Comparison of ENCODE assay signal across 29 mouse cellular contexts in the genomic region with DNA sequence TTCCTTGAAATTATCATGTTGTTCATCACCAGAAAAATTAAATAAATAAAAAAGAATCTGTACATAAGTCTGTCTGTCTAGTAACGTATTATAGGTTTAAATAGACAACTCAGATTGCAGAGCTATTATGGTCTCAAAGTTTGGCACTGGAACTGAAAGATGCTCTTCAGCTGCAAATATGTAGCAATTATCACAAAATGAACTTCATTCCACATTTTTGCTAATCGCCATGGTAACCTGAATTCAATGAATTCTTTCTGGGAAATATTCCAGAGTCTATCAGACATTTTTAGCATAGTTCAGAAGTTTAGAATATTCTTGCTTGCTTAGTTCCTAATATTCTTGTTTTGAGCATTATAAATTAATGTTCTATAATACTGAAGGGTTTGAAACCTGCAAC.
DNase-seq lines count a peak whose midpoint lies in the region; ATAC-seq and TF ChIP-seq lines count a peak whose summit lies in the region.
"Had no signal": no experiment of that assay in that cellular context is flagged by ENCODE, and none has a peak within 500 bp of the region (broad histone marks: within the 10 kb centered on the region; RNA-seq: fewer than 3 reads in every experiment).

No protein-coding gene starts in this region.

- no peak overlapping the region for H3K27ac ChIP-seq in forebrain, embryonic 14.5 days (ENCODE audit: low read depth, low read length)
- H3K27ac ChIP-seq in forebrain, embryonic 13.5 days = no peak overlapping the region
- no peak overlapping the region for H3K27ac ChIP-seq in lung, embryonic 14.5 days (ENCODE audit: low read depth)
- H3K27ac ChIP-seq: embryonic facial prominence, embryonic 15.5 days; hindbrain, embryonic 12.5 days; limb, embryonic 10.5 days; limb, embryonic 15.5 days; liver, embryonic 13.5 days had no signal

- H3K9me3 ChIP-seq in forebrain, embryonic 14.5 days (replicated peaks; ENCODE audit: control insufficient read depth, low read length) = no peaks in the 10 kb centered on the region
- no peaks in the 10 kb centered on the region for H3K9me3 ChIP-seq in forebrain, embryonic 13.5 days (replicated peaks)
- no peaks in the 10 kb centered on the region for H3K9me3 ChIP-seq in lung, embryonic 14.5 days (ENCODE audit: low read depth, low read length)
- H3K9me3 ChIP-seq: embryonic facial prominence, embryonic 15.5 days; G1E; hindbrain, embryonic 12.5 days; limb, embryonic 10.5 days; limb, embryonic 15.5 days had no signal

- no peak for TF ChIP-seq CTCF in lung, embryonic 14.5 days (IDR thresholded peaks at IDR 0.05; ENCODE audit: low read depth)

- WGBS in forebrain, embryonic 14.5 days = 91% methylated on average over 2 of the region's 2 CpGs
- 89% methylated on average over 2 of the region's 2 CpGs for WGBS in forebrain, embryonic 13.5 days
- 79% methylated on average over 2 of the region's 2 CpGs for WGBS in lung, embryonic 14.5 days

- no peak for ATAC-seq in forebrain, embryonic 14.5 days
- no peak for ATAC-seq in forebrain, embryonic 13.5 days
- ATAC-seq in lung, embryonic 14.5 days (ENCODE audit: insufficient read depth) = no peak
- no peak for ATAC-seq in megakaryocyte-erythroid progenitor cell, adult 5-6 weeks (replicated peaks; ENCODE audit: low FRiP score, low TSS enrichment, poor library complexity, severe bottlenecking)
- ATAC-seq: intestine, postnatal 0 days; Patski had no signal

- H3K4me2 ChIP-seq in forebrain, embryonic 14.5 days (ENCODE audit: low read length) = no peak overlapping the region
- H3K4me2 ChIP-seq in forebrain, embryonic 13.5 days = no peak overlapping the region
- no peak overlapping the region for H3K4me2 ChIP-seq in lung, embryonic 14.5 days
- H3K4me2 ChIP-seq: embryonic facial prominence, embryonic 15.5 days; heart, embryonic 11.5 days; hindbrain, embryonic 12.5 days; limb, embryonic 15.5 days; liver, embryonic 13.5 days; midbrain, embryonic 11.5 days had no signal

- no peaks in the 10 kb centered on the region for H3K27me3 ChIP-seq in forebrain, embryonic 14.5 days (replicated peaks; ENCODE audit: control insufficient read depth, insufficient read depth, low read length)
- H3K27me3 ChIP-seq in forebrain, embryonic 13.5 days = no peaks in the 10 kb centered on the region
- no peaks in the 10 kb centered on the region for H3K27me3 ChIP-seq in lung, embryonic 14.5 days (ENCODE audit: insufficient read depth, low read length)
- H3K27me3 ChIP-seq: embryonic facial prominence, embryonic 15.5 days; hindbrain, embryonic 12.5 days; limb, embryonic 15.5 days; liver, embryonic 13.5 days; Patski had no signal

- H3K36me3 ChIP-seq in forebrain, embryonic 14.5 days (ENCODE audit: control insufficient read depth, insufficient read depth, low read length) = no peaks in the 10 kb centered on the region
- no peaks in the 10 kb centered on the region for H3K36me3 ChIP-seq in forebrain, embryonic 13.5 days (ENCODE audit: poor library complexity, severe bottlenecking)
- no peaks in the 10 kb centered on the region for H3K36me3 ChIP-seq in lung, embryonic 14.5 days (ENCODE audit: insufficient read depth)
- H3K36me3 ChIP-seq: embryonic facial prominence, embryonic 15.5 days; G1E; hindbrain, embryonic 12.5 days; limb, embryonic 10.5 days; limb, embryonic 15.5 days; liver, embryonic 13.5 days had no signal

- no peaks in the 10 kb centered on the region for H3K4me1 ChIP-seq in forebrain, embryonic 14.5 days (ENCODE audit: control insufficient read depth, insufficient read depth, low read length)
- H3K4me1 ChIP-seq in forebrain, embryonic 13.5 days = no peaks in the 10 kb centered on the region
- H3K4me1 ChIP-seq in lung, embryonic 14.5 days (ENCODE audit: insufficient read depth) = no peaks in the 10 kb centered on the region
- H3K4me1 ChIP-seq: embryonic facial prominence, embryonic 15.5 days; hindbrain, embryonic 12.5 days; limb, embryonic 10.5 days; limb, embryonic 15.5 days; liver, embryonic 13.5 days had no signal

- peak; percentile 53 for DNase-seq in forebrain, embryonic 14.5 days (ENCODE audit: low spot score)
- DNase-seq in layer of hippocampus, adult 11-12 months (ENCODE audit: low spot score) = peak; percentile 7
- no peak for DNase-seq in layer of hippocampus, adult 8-10 months (ENCODE audit: low spot score in 2 of 2)
- DNase-seq in lung, embryonic 14.5 days = peak; percentile 7
- no peak for DNase-seq in lung, postnatal 25 days (ENCODE audit: low spot score)
- DNase-seq in brain, embryonic 18.5 days (ENCODE audit: low read depth, low spot score) = peak; percentile 46
- DNase-seq: adrenal gland, postnatal 10 days; cerebellum, adult 18-20 months; cerebellum, postnatal 10 days; gastrocnemius, postnatal 25 days; heart, adult 11 months; heart, postnatal 36 days; kidney, adult 9 months; kidney, postnatal 10 days; liver, embryonic 13.5 days; lung, adult 18-20 months; lung, postnatal 10 days; right cerebral cortex, postnatal 14 days had no signal

- H3K9ac ChIP-seq in forebrain, embryonic 14.5 days (ENCODE audit: low read length) = no peak overlapping the region
- H3K9ac ChIP-seq in forebrain, embryonic 13.5 days = no peak overlapping the region
- H3K9ac ChIP-seq in lung, embryonic 14.5 days = no peak overlapping the region
- H3K9ac ChIP-seq: embryonic facial prominence, embryonic 15.5 days; hindbrain, embryonic 12.5 days; limb, embryonic 15.5 days; liver, embryonic 13.5 days had no signal

- H3K4me3 ChIP-seq in forebrain, embryonic 14.5 days (ENCODE audit: low read depth, low read length) = no peak overlapping the region
- no peak overlapping the region for H3K4me3 ChIP-seq in forebrain, embryonic 13.5 days
- H3K4me3 ChIP-seq in lung, embryonic 14.5 days (ENCODE audit: low read depth, low read length) = no peak overlapping the region
- H3K4me3 ChIP-seq: embryonic facial prominence, embryonic 15.5 days; hindbrain, embryonic 12.5 days; limb, embryonic 10.5 days; limb, embryonic 15.5 days; liver, embryonic 13.5 days had no signal

Comparison
In these comparisons a context has a peak if more than half of its experiments do, and no peak if none do; other contexts are left out.
1. DNase-seq: peak in forebrain, embryonic 14.5 days (single experiment), layer of hippocampus, adult 11-12 months (single experiment), lung, embryonic 14.5 days (single experiment) and brain, embryonic 18.5 days (single experiment); none in layer of hippocampus, adult 8-10 months (0 of 2) and lung, postnatal 25 days (single experiment).